ENCODE assay signal across 14 mouse cellular contexts in the genomic region with DNA sequence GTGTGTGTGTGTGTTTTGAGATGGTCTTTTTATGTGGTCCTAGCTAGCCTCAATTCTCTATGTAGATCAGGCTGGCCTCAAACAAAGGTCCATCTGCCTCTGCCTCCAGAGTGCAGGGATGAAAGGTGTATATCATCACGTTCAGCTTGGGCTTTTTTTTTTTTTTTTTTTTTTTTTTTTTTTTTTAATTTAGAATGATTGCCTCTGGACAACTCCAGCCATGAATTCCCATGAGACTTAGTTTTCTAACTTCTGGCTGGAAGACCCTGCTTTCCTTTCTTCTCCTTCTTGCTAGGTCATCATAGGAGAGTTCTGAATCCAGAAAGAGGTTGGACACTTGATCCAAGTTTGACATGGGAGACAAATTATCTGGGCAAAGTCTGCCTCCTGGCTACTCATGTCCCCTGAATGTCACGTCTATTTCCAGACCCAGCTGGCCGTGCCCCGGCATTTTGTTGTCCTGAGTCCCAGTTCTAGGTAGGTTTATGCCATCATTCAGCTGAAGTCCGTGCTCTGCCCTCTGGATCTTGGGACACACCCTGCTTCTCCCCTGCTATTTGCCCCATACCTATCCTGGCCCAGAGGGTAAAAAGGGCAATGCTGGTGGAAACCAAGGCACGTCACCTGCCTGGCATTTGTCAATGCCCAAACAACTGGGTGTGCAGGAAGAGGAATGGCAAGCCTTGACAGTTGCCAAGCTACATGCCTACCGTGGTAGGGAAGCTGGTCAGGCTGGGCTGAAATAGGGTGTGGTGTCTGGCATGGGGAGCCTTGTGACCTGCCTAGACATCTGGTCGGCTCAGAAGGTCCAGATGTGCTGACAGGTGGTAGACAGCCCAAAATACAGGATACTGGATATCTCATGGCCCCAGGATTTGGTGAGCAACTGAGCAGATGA. TPM values are rescaled to one million over a fixed set of nuclear protein-coding genes. Genes with fewer than 3 reads are reported as not detected.
DNase-seq lines count a peak whose midpoint lies in the region; ATAC-seq and TF ChIP-seq lines count a peak whose summit lies in the region.
"Had no signal": no experiment of that assay in that cellular context is flagged by ENCODE, and none has a peak within 500 bp of the region (broad histone marks: within the 10 kb centered on the region; RNA-seq: fewer than 3 reads in every experiment).

No protein-coding gene starts in this region.

- ATAC-seq in kidney, embryonic 15.5 days (replicated peaks; ENCODE audit: low FRiP score): no peak
- ATAC-seq in kidney, embryonic 14.5 days (ENCODE audit: low FRiP score, low TSS enrichment): no peak
- no peak for ATAC-seq in forebrain, embryonic 11.5 days (replicated peaks; ENCODE audit: low FRiP score)

- intact Hi-C loops in gastrocnemius, adult 2 months (cut with DNase I): loop anchor here (5.0 kb wide), 1 partner anchor 91 kb away; no protein-coding TSS in a partner anchor
- intact Hi-C loops in heart, postnatal 14 days (cut with DNase I): loop anchor here (2.0 kb wide), 1 partner anchor 14 kb away; no protein-coding TSS in a partner anchor

- H3K4me3 ChIP-seq in kidney, embryonic 15.5 days (replicated peaks): no peak overlapping the region
- H3K4me3 ChIP-seq in kidney, embryonic 14.5 days (ENCODE audit: low read length): no peak overlapping the region
- peak overlapping the region; percentile 11 for H3K4me3 ChIP-seq in gastrocnemius, adult 2 months
- H3K4me3 ChIP-seq in forebrain, embryonic 11.5 days (ENCODE audit: low read depth, low read length): no peak overlapping the region
- H3K4me3 ChIP-seq: forebrain, embryonic 12.5 days; hindbrain, embryonic 15.5 days; midbrain, embryonic 10.5 days had no signal

- DNase-seq in gastrocnemius, adult 2 months: peak; percentile 83
- peak; percentile 24 to 27 for DNase-seq in heart, postnatal 14 days
- DNase-seq in skeletal muscle tissue, adult 2 months (ENCODE audit: low read depth, low spot score): peak; percentile 88
- DNase-seq in forebrain, embryonic 11.5 days (ENCODE audit: low spot score): no peak
- DNase-seq in frontal cortex, postnatal 25 days (ENCODE audit: low spot score in 2 of 2): no peak
- DNase-seq: left cerebral cortex, postnatal 4 days; retina, postnatal 1 day had no signal

- WGBS in kidney, embryonic 15.5 days: 81% methylated on average over 8 of the region's 8 CpGs
- 89% methylated on average over 8 of the region's 8 CpGs for WGBS in kidney, embryonic 14.5 days
- WGBS in forebrain, embryonic 11.5 days: 88% methylated on average over 8 of the region's 8 CpGs

- no peaks in the 10 kb centered on the region for H3K9me3 ChIP-seq in kidney, embryonic 15.5 days (replicated peaks)
- H3K9me3 ChIP-seq in kidney, embryonic 14.5 days (ENCODE audit: control insufficient read depth, low read length): no peaks in the 10 kb centered on the region
- no peaks in the 10 kb centered on the region for H3K9me3 ChIP-seq in forebrain, embryonic 11.5 days (ENCODE audit: control insufficient read depth, low read length)
- H3K9me3 ChIP-seq: forebrain, embryonic 12.5 days; hindbrain, embryonic 15.5 days; midbrain, embryonic 10.5 days had no signal

- no peaks in the 10 kb centered on the region for H3K27me3 ChIP-seq in kidney, embryonic 15.5 days
- H3K27me3 ChIP-seq in kidney, embryonic 14.5 days (ENCODE audit: control insufficient read depth, insufficient read depth, low read length): no peaks in the 10 kb centered on the region
- H3K27me3 ChIP-seq in forebrain, embryonic 11.5 days (ENCODE audit: control insufficient read depth, insufficient read depth, low read length): no peaks in the 10 kb centered on the region
- H3K27me3 ChIP-seq: forebrain, embryonic 12.5 days; hindbrain, embryonic 15.5 days had no signal

- no peak overlapping the region for H3K9ac ChIP-seq in kidney, embryonic 15.5 days
- H3K9ac ChIP-seq in kidney, embryonic 14.5 days (ENCODE audit: low read depth, low read length): no peak overlapping the region
- H3K9ac ChIP-seq in forebrain, embryonic 11.5 days (ENCODE audit: low read length): no peak overlapping the region
- H3K9ac ChIP-seq: forebrain, embryonic 12.5 days; hindbrain, embryonic 15.5 days had no signal

- TF ChIP-seq CTCF in gastrocnemius, adult 2 months (IDR thresholded peaks at IDR 0.05): no peak

- peaks cover 31% of the 10 kb centered on the region for H3K36me3 ChIP-seq in kidney, embryonic 15.5 days
- peaks cover 30% of the 10 kb centered on the region for H3K36me3 ChIP-seq in kidney, embryonic 14.5 days (ENCODE audit: control insufficient read depth, insufficient read depth, low read length)
- H3K36me3 ChIP-seq in forebrain, embryonic 11.5 days (ENCODE audit: control insufficient read depth, insufficient read depth, low read length): peaks cover 8% of the 10 kb centered on the region; the same call in 1 of the 2 replicates

- no peak overlapping the region for H3K4me2 ChIP-seq in kidney, embryonic 15.5 days
- no peak overlapping the region for H3K4me2 ChIP-seq in kidney, embryonic 14.5 days (replicated peaks; ENCODE audit: low read depth, low read length)
- H3K4me2 ChIP-seq in forebrain, embryonic 11.5 days (ENCODE audit: low read depth, low read length, severe bottlenecking): no peak overlapping the region
- H3K4me2 ChIP-seq: forebrain, embryonic 12.5 days; hindbrain, embryonic 15.5 days had no signal

- peaks cover 39% of the 10 kb centered on the region for H3K4me1 ChIP-seq in kidney, embryonic 15.5 days
- H3K4me1 ChIP-seq in kidney, embryonic 14.5 days (ENCODE audit: control insufficient read depth, insufficient read depth, low read length): peaks cover 22% of the 10 kb centered on the region; the same call in 1 of the 2 replicates
- 0 out of 2 replicates have a peak, but pooled peaks cover 2% of the 10 kb centered on the region for H3K4me1 ChIP-seq in forebrain, embryonic 11.5 days (replicated peaks; ENCODE audit: control insufficient read depth, insufficient read depth, low read length)
- H3K4me1 ChIP-seq: hindbrain, embryonic 15.5 days had no signal

- H3K27ac ChIP-seq in kidney, embryonic 15.5 days: peak overlapping the region; percentile 89; the same call in 1 of the 2 replicates
- no peak overlapping the region for H3K27ac ChIP-seq in kidney, embryonic 14.5 days (ENCODE audit: low read depth, low read length)
- H3K27ac ChIP-seq in gastrocnemius, adult 2 months: peak overlapping the region; percentile 93
- no peak overlapping the region for H3K27ac ChIP-seq in forebrain, embryonic 11.5 days (ENCODE audit: low read depth, low read length)
- H3K27ac ChIP-seq: forebrain, embryonic 12.5 days; hindbrain, embryonic 15.5 days; midbrain, embryonic 10.5 days had no signal

RNA-seq across cellular contexts. Expression of gene Cdc25a, which starts 21.1 kb away (rescaled TPM):
- polyA plus RNA-seq in kidney, embryonic 15.5 days (2015; fragmentation: Nextera tagmentation; extraction: Ambion mirVana): 26.3 and 29.5 TPM in 2 replicates
- 21.1 and 31.6 TPM in 2 replicates for polyA plus RNA-seq in kidney, embryonic 14.5 days (2014; fragmentation: Nextera tagmentation; extraction: Ambion mirVana)
- 1 to 10 TPM; 4.3 to 5.0 TPM for total RNA-seq in gastrocnemius, adult 2 months (2021)
- 1 to 10 TPM; 5.7 to 6.1 TPM for total RNA-seq in heart, postnatal 14 days (2021)
- 42.3 and 45.8 TPM in 2 replicates for polyA plus RNA-seq in forebrain, embryonic 11.5 days (2014; fragmentation: Nextera tagmentation; extraction: Ambion mirVana)

RNA-seq across cellular contexts. Expression of gene Map4, which starts 34.8 kb away (rescaled TPM):
- 56.2 and 62.0 TPM in 2 replicates for polyA plus RNA-seq in kidney, embryonic 15.5 days (2015; fragmentation: Nextera tagmentation; extraction: Ambion mirVana)
- 35.1 and 54.6 TPM in 2 replicates for polyA plus RNA-seq in kidney, embryonic 14.5 days (2014; fragmentation: Nextera tagmentation; extraction: Ambion mirVana)
- total RNA-seq in gastrocnemius, adult 2 months (2021): 100 to 1,000 TPM; 484 to 501 TPM
- total RNA-seq in heart, postnatal 14 days (2021): 100 to 1,000 TPM; 252 to 276 TPM
- polyA plus RNA-seq in forebrain, embryonic 11.5 days (2014; fragmentation: Nextera tagmentation; extraction: Ambion mirVana): 76.2 and 77.7 TPM in 2 replicates

RNA-seq across cellular contexts. Expression of gene Camp, which starts 47.1 kb away (rescaled TPM):
- 3.1 and 4.5 TPM in 2 replicates for polyA plus RNA-seq in kidney, embryonic 15.5 days (2015; fragmentation: Nextera tagmentation; extraction: Ambion mirVana)
- polyA plus RNA-seq in kidney, embryonic 14.5 days (2014; fragmentation: Nextera tagmentation; extraction: Ambion mirVana): 0.27 TPM in 1 of 2 replicates, not detected in the other
- not detected for total RNA-seq in gastrocnemius, adult 2 months (2021)
- total RNA-seq in heart, postnatal 14 days (2021): under 1 TPM in 1 of 2 experiments, not detected in 1; 0.61 TPM
- 0.44 TPM in 1 of 2 replicates, not detected in the other for polyA plus RNA-seq in forebrain, embryonic 11.5 days (2014; fragmentation: Nextera tagmentation; extraction: Ambion mirVana)
- total RNA-seq: layer of hippocampus, adult 8-10 months; left cerebral cortex, postnatal 4 days had no signal
- polyA plus RNA-seq: urinary bladder, adult 2 months had no signal

Comparison
In these comparisons a context has a peak if more than half of its experiments do, and no peak if none do; other contexts are left out.
1. H3K27ac ChIP-seq: peak in kidney, embryonic 15.5 days (single experiment) and gastrocnemius, adult 2 months (single experiment); none in kidney, embryonic 14.5 days (single experiment) and forebrain, embryonic 11.5 days (single experiment).
2. DNase-seq: peak in gastrocnemius, adult 2 months (single experiment), heart, postnatal 14 days (2 of 2) and skeletal muscle tissue, adult 2 months (single experiment); none in forebrain, embryonic 11.5 days (single experiment) and frontal cortex, postnatal 25 days (0 of 2).